Mouse (Mus musculus) cerebellum, adult (tissue): ENCODE results near the gene Tyrobp.

ENCODE experiments used
- ATAC-seq: cut with Nextera tagmentation; 2 replicates; pipeline ENCODE4 v1.9.2; 2017; ENCODE audit warnings: mild to moderate bottlenecking, moderate library complexity, mixed read lengths; ENCODE audit not compliant: insufficient number of reproducible peaks, low FRiP score, low TSS enrichment

The Tyrobp gene

GRCm38 (mm10) chr7:30422560-30422959 lies 9.0 kb downstream of the Tyrobp start:
- 0 out of 2 replicates have a peak, but pooled peaks have one; percentile 4 for ATAC-seq

GRCm38 (mm10) chr7:30423071-30423641 lies 9.6 kb downstream of the Tyrobp start:
- no peak for ATAC-seq

- ATAC-seq, result no peak
Measured at GRCm38 (mm10) chr7:30429327-30429726, 15.8 kb downstream of the Tyrobp start.

- no peak for ATAC-seq
Measured at GRCm38 (mm10) chr7:30430191-30430590, 16.6 kb downstream of the Tyrobp start.

- peak; percentile 78; the same call in 1 of the 2 replicates for ATAC-seq
Measured at GRCm38 (mm10) chr7:30431793-30432192, 18.2 kb downstream of the Tyrobp start.

- no peak for ATAC-seq
Measured at GRCm38 (mm10) chr7:30434238-30434637, 20.7 kb downstream of the Tyrobp start.

- ATAC-seq, result no peak
Measured at GRCm38 (mm10) chr7:30434701-30435100, 21.1 kb downstream of the Tyrobp start.

- no peak for ATAC-seq
Measured at GRCm38 (mm10) chr7:30435156-30435555, 21.6 kb downstream of the Tyrobp start.

GRCm38 (mm10) chr7:30436879-30437278 lies 23.3 kb downstream of the Tyrobp start:
- no peak for ATAC-seq

GRCm38 (mm10) chr7:30439734-30440133 lies 26.2 kb downstream of the Tyrobp start:
- no peak for ATAC-seq

GRCm38 (mm10) chr7:30440697-30441096 lies 27.1 kb downstream of the Tyrobp start:
- ATAC-seq, result no peak

GRCm38 (mm10) chr7:30443696-30444095 lies 30.1 kb downstream of the Tyrobp start:
- ATAC-seq, result no peak

- no peak for ATAC-seq
Measured at GRCm38 (mm10) chr7:30444154-30444970, 30.8 kb downstream of the Tyrobp start.

GRCm38 (mm10) chr7:30444971-30445751 lies 31.6 kb downstream of the Tyrobp start, which contains the start of gene Aplp1:
Gene Aplp1 (minus strand): TSS chr7:30445535.
- peak; percentile 37; the same call in 1 of the 2 replicates for ATAC-seq

- no peak for ATAC-seq
Measured at GRCm38 (mm10) chr7:30450241-30450640, 36.7 kb downstream of the Tyrobp start.

GRCm38 (mm10) chr7:30453327-30453726 lies 39.8 kb downstream of the Tyrobp start:
- ATAC-seq, result no peak

- ATAC-seq, result no peak
Measured at GRCm38 (mm10) chr7:30453766-30454165, 40.2 kb downstream of the Tyrobp start.

GRCm38 (mm10) chr7:30454259-30454658 lies 40.7 kb downstream of the Tyrobp start:
- no peak for ATAC-seq

GRCm38 (mm10) chr7:30456487-30456886 lies 42.9 kb downstream of the Tyrobp start:
- no peak for ATAC-seq

GRCm38 (mm10) chr7:30456911-30457628 lies 43.5 kb downstream of the Tyrobp start:
- no peak for ATAC-seq
